Mouse (Mus musculus) bone marrow macrophage, adult 2 months (primary cell): ENCODE measurements around the gene Tbx10.

ENCODE experiments used
- CTCF ChIP-seq: IDR thresholded peaks from 2 replicates; pipeline ENCODE4 v1.5.1; 2012; ENCODE audit warnings: low read depth, mild to moderate bottlenecking, low read length, moderate library complexity
- POLR2A ChIP-seq: IDR thresholded peaks from 2 replicates; pipeline ENCODE4 v1.6.1; 2012; ENCODE audit warnings: mild to moderate bottlenecking, low read depth, low read length, borderline replicate concordance

GRCm38 (mm10) chr19:4014802-4015201 lies 22.2 kb downstream of the Tbx10 start:
- TF ChIP-seq POLR2A (no peak), CTCF (no peak)
